Mouse (Mus musculus) liver, postnatal 0 days (tissue): Measurements from ENCODE around the gene Plpp2.

ENCODE experiments used
- CTCF ChIP-seq: sonication (generic); IDR thresholded peaks from 2 replicates; pipeline ENCODE4 v1.5.1; 2016; ENCODE audit warnings: antibody characterized with exemption, low read depth
- EP300 ChIP-seq: IDR thresholded peaks from 2 replicates; pipeline ENCODE4 v1.6.1; 2016; ENCODE audit warnings: antibody characterized with exemption, low read depth, mild to moderate bottlenecking

GRCm38 (mm10) chr10:79553176-79553575, 19.6 kb upstream of the Plpp2 start:
- TF ChIP-seq CTCF (no peak), EP300 (no peak)
